Mouse (Mus musculus) forebrain, embryonic 11.5 days (tissue): ENCODE measurements at regions not wholly inside any gene's neighbourhood (a gene's known extent, or its start where the extent isn't known, plus 50 kb on each side); places are given as distances from the start of the nearest gene placed in this dataset.

Experiments
- ATAC-seq: fragments of 200-750 bp; cut with Nextera tagmentation; replicated peaks from 2 replicates; pipeline ENCODE4 v1.8.0; 2017; ENCODE audit warnings: moderate TSS enrichment; ENCODE audit not compliant: low FRiP score
- DNase-seq: peaks from one replicate; pipeline ENCODE4 v3.0.0-alpha.2; 2017; ENCODE audit warnings: low spot score
- H3K27ac ChIP-seq: fragments of 300-500 bp; sonication (generic); 2 replicates; pipeline ENCODE4 v1.5.1; 2014; ENCODE audit warnings: low read depth, low read length
- H3K27me3 ChIP-seq: fragments of 300-500 bp; sonication (generic); 2 replicates; pipeline ENCODE4 v1.6.1; 2014; ENCODE audit warnings: mild to moderate bottlenecking, low read length, mixed read lengths; ENCODE audit not compliant: control insufficient read depth, insufficient read depth
- H3K36me3 ChIP-seq: fragments of 300-500 bp; sonication (generic); 2 replicates; pipeline ENCODE4 v1.6.1; 2014; ENCODE audit warnings: mild to moderate bottlenecking, low read length, moderate library complexity, mixed read lengths; ENCODE audit not compliant: control insufficient read depth, insufficient read depth
- H3K4me1 ChIP-seq: fragments of 300-500 bp; sonication (generic); replicated peaks from 2 replicates; pipeline ENCODE4 v1.6.1; 2014; ENCODE audit warnings: low read length, mixed read lengths; ENCODE audit not compliant: control insufficient read depth, insufficient read depth
- H3K4me2 ChIP-seq: fragments of 300-500 bp; sonication (generic); 2 replicates; pipeline ENCODE4 v1.6.1; 2014; ENCODE audit warnings: low read depth, mild to moderate bottlenecking, low read length, moderate library complexity, mixed read lengths; ENCODE audit not compliant: severe bottlenecking
- H3K4me3 ChIP-seq: fragments of 300-500 bp; sonication (generic); 2 replicates; pipeline ENCODE4 v1.5.1; 2014; ENCODE audit warnings: low read depth, low read length
- H3K9ac ChIP-seq: fragments of 300-500 bp; sonication (generic); 2 replicates; pipeline ENCODE4 v1.6.1; 2014; ENCODE audit warnings: low read length
- H3K9me3 ChIP-seq: fragments of 300-500 bp; sonication (generic); 2 replicates; pipeline ENCODE4 v1.6.1; 2016; ENCODE audit warnings: low read length, mixed read lengths; ENCODE audit not compliant: control insufficient read depth
- WGBS: fragments of 180-500 bp; shearing (Covaris S2); extraction: QIAGEN DNeasy Blood & Tissue Kit; methylation state at CpG from one replicate; pipeline ENCODE4 v1.1.7; 2014; 5-methylcytosine and 5-hydroxymethylcytosine counted together

GRCm38 (mm10) chr13:102034484-102034883 lies 266.5 kb upstream of the Pik3r1 start:
- Histone ChIP-seq H3K4me3 (no peak overlapping the region), H3K36me3 (no peaks in the 10 kb centered on the region), H3K4me2 (no peak overlapping the region), H3K27me3 (no peaks in the 10 kb centered on the region), H3K9ac (no peak overlapping the region), H3K9me3 (no peaks in the 10 kb centered on the region), H3K27ac (no peak overlapping the region), H3K4me1 (no peaks in the 10 kb centered on the region)
- DNase-seq = no peak
- WGBS = 64% methylated on average over 4 of the region's 4 CpGs
- no peak for ATAC-seq

GRCm38 (mm10) chr13:102036001-102036400 lies 268.0 kb upstream of the Pik3r1 start:
- Histone ChIP-seq H3K27ac (no peak overlapping the region), H3K9ac (no peak overlapping the region), H3K36me3 (no peaks in the 10 kb centered on the region), H3K9me3 (no peaks in the 10 kb centered on the region), H3K4me3 (no peak overlapping the region), H3K27me3 (no peaks in the 10 kb centered on the region), H3K4me1 (no peaks in the 10 kb centered on the region), H3K4me2 (no peak overlapping the region)
- no peak for ATAC-seq
- 89% methylated on average over 5 of the region's 5 CpGs for WGBS
- DNase-seq = no peak

GRCm38 (mm10) chr13:102036819-102037624 lies 269.0 kb upstream of the Pik3r1 start:
- H3K4me3 ChIP-seq = no peak overlapping the region
- WGBS = 81% methylated on average over 7 of the region's 7 CpGs
- DNase-seq (no peak), ATAC-seq (no peak)
- H3K36me3 ChIP-seq = no peaks in the 10 kb centered on the region
- H3K9ac ChIP-seq = no peak overlapping the region
- no peaks in the 10 kb centered on the region for H3K4me1 ChIP-seq
- no peak overlapping the region for H3K27ac ChIP-seq
- H3K4me2 ChIP-seq = no peak overlapping the region
- no peaks in the 10 kb centered on the region for H3K9me3 ChIP-seq
- no peaks in the 10 kb centered on the region for H3K27me3 ChIP-seq

- 98% methylated on average over 3 of the region's 3 CpGs for WGBS
Measured at GRCm38 (mm10) chr13:102060213-102060612, 292.2 kb upstream of the Pik3r1 start.

GRCm38 (mm10) chr13:102064590-102065273 lies 296.7 kb upstream of the Pik3r1 start:
- WGBS = 73% methylated on average over 7 of the region's 7 CpGs
- Histone ChIP-seq H3K4me2 (no peak overlapping the region), H3K4me1 (no peaks in the 10 kb centered on the region), H3K27ac (no peak overlapping the region), H3K9me3 (no peaks in the 10 kb centered on the region), H3K9ac (no peak overlapping the region), H3K27me3 (no peaks in the 10 kb centered on the region), H3K4me3 (no peak overlapping the region), H3K36me3 (no peaks in the 10 kb centered on the region)
- no peak for DNase-seq
- no peak for ATAC-seq

More at GRCm38 (mm10) chr13:102060213-102060612, 292.2 kb upstream of the Pik3r1 start:
- no peak overlapping the region for H3K27ac ChIP-seq
- no peaks in the 10 kb centered on the region for H3K27me3 ChIP-seq
- no peaks in the 10 kb centered on the region for H3K9me3 ChIP-seq
- H3K36me3 ChIP-seq = no peaks in the 10 kb centered on the region
- no peak overlapping the region for H3K4me3 ChIP-seq
- DNase-seq = no peak
- no peak for ATAC-seq
- H3K9ac ChIP-seq = no peak overlapping the region
- H3K4me1 ChIP-seq = no peaks in the 10 kb centered on the region
- H3K4me2 ChIP-seq = no peak overlapping the region

GRCm38 (mm10) chr13:102065274-102065640 lies 297.2 kb upstream of the Pik3r1 start:
- ATAC-seq = no peak

GRCm38 (mm10) chr13:102065796-102066195 lies 297.8 kb upstream of the Pik3r1 start:
- 93% methylated on average over 5 of the region's 5 CpGs for WGBS
- ATAC-seq = no peak

More at GRCm38 (mm10) chr13:102065274-102065640, 297.2 kb upstream of the Pik3r1 start:
- Histone ChIP-seq H3K27me3 (no peaks in the 10 kb centered on the region), H3K4me2 (no peak overlapping the region), H3K9me3 (no peaks in the 10 kb centered on the region), H3K4me3 (no peak overlapping the region), H3K4me1 (no peaks in the 10 kb centered on the region), H3K9ac (no peak overlapping the region), H3K36me3 (no peaks in the 10 kb centered on the region), H3K27ac (no peak overlapping the region)
- DNase-seq = no peak
- WGBS = 82% methylated on average over 5 of the region's 5 CpGs

GRCm38 (mm10) chr13:102070740-102071139 lies 302.7 kb upstream of the Pik3r1 start:
- H3K4me3 ChIP-seq = no peak overlapping the region
- H3K27ac ChIP-seq = no peak overlapping the region
- no peak overlapping the region for H3K9ac ChIP-seq
- ATAC-seq (no peak), DNase-seq (no peak)
- H3K4me2 ChIP-seq = no peak overlapping the region
- WGBS = 75% methylated on average over 3 of the region's 3 CpGs
- no peaks in the 10 kb centered on the region for H3K4me1 ChIP-seq
- H3K27me3 ChIP-seq = no peaks in the 10 kb centered on the region
- H3K9me3 ChIP-seq = no peaks in the 10 kb centered on the region
- H3K36me3 ChIP-seq = no peaks in the 10 kb centered on the region

More at GRCm38 (mm10) chr13:102065796-102066195, 297.8 kb upstream of the Pik3r1 start:
- no peak for DNase-seq
- H3K27ac ChIP-seq = no peak overlapping the region
- H3K36me3 ChIP-seq = no peaks in the 10 kb centered on the region
- H3K9ac ChIP-seq = no peak overlapping the region
- H3K4me3 ChIP-seq = no peak overlapping the region
- H3K4me1 ChIP-seq = no peaks in the 10 kb centered on the region
- no peaks in the 10 kb centered on the region for H3K9me3 ChIP-seq
- no peaks in the 10 kb centered on the region for H3K27me3 ChIP-seq
- no peak overlapping the region for H3K4me2 ChIP-seq
